Mouse (Mus musculus) stomach, embryonic 15.5 days (tissue): ENCODE measurements at regions not wholly inside any gene's neighbourhood (a gene's known extent, or its start where the extent isn't known, plus 50 kb on each side); places are given as distances from the start of the nearest gene placed in this dataset.

Source experiments
- ATAC-seq: fragments of 200-750 bp; cut with Nextera tagmentation; 2 replicates; pipeline ENCODE4 v1.8.0; 2017; ENCODE audit warnings: low read depth, moderate number of reproducible peaks, moderate TSS enrichment; ENCODE audit not compliant: insufficient read depth, low FRiP score
- H3K27ac ChIP-seq: fragments of 300-500 bp; sonication (generic); 2 replicates; pipeline ENCODE4 v1.5.1; 2015; ENCODE audit warnings: mild to moderate bottlenecking, inconsistent platforms
- H3K27me3 ChIP-seq: fragments of 300-500 bp; sonication (generic); replicated peaks from 2 replicates; pipeline ENCODE4 v1.6.1; 2015; ENCODE audit warnings: inconsistent platforms
- H3K36me3 ChIP-seq: fragments of 300-500 bp; sonication (generic); 2 replicates; pipeline ENCODE4 v1.6.1; 2015; ENCODE audit warnings: inconsistent platforms
- H3K4me1 ChIP-seq: fragments of 300-500 bp; sonication (generic); 2 replicates; pipeline ENCODE4 v1.6.1; 2015; ENCODE audit warnings: inconsistent platforms
- H3K4me2 ChIP-seq: fragments of 300-500 bp; sonication (generic); 2 replicates; pipeline ENCODE4 v1.6.1; 2015; ENCODE audit warnings: mild to moderate bottlenecking, inconsistent platforms
- H3K4me3 ChIP-seq: fragments of 300-500 bp; sonication (generic); replicated peaks from 2 replicates; pipeline ENCODE4 v1.5.1; 2015; ENCODE audit warnings: inconsistent platforms
- H3K9ac ChIP-seq: fragments of 300-500 bp; sonication (generic); 2 replicates; pipeline ENCODE4 v1.6.1; 2015; ENCODE audit warnings: inconsistent platforms
- H3K9me3 ChIP-seq: fragments of 300-500 bp; sonication (generic); 2 replicates; pipeline ENCODE4 v1.6.1; 2016; ENCODE audit warnings: inconsistent platforms
- WGBS: fragments of 180-500 bp; shearing (Covaris S2); methylation state at CpG from one replicate; pipeline ENCODE4 v1.1.7; 2015; 5-methylcytosine and 5-hydroxymethylcytosine counted together

GRCm38 (mm10) chr4:54704696-54705095 lies 240.2 kb upstream of the Zfp462 start:
- Histone ChIP-seq H3K27ac (no peak overlapping the region), H3K9ac (no peak overlapping the region), H3K36me3 (no peaks in the 10 kb centered on the region), H3K4me1 (no peaks in the 10 kb centered on the region), H3K4me2 (no peak overlapping the region), H3K9me3 (no peaks in the 10 kb centered on the region), H3K4me3 (no peak overlapping the region), H3K27me3 (no peaks in the 10 kb centered on the region)
- ATAC-seq = no peak
- WGBS = 63% methylated on average over 5 of the region's 5 CpGs

- ATAC-seq = no peak
- Histone ChIP-seq H3K36me3 (no peaks in the 10 kb centered on the region), H3K9me3 (no peaks in the 10 kb centered on the region), H3K4me1 (no peaks in the 10 kb centered on the region), H3K4me3 (no peak overlapping the region), H3K4me2 (no peak overlapping the region), H3K27me3 (no peaks in the 10 kb centered on the region), H3K27ac (no peak overlapping the region), H3K9ac (no peak overlapping the region)
These were observed 235.1 kb upstream of the Zfp462 start for GRCm38 (mm10) chr4:54709751-54710150.

GRCm38 (mm10) chr4:54712929-54713328 lies 231.9 kb upstream of the Zfp462 start:
- no peaks in the 10 kb centered on the region for H3K27me3 ChIP-seq
- H3K4me2 ChIP-seq = no peak overlapping the region
- H3K27ac ChIP-seq = no peak overlapping the region
- no peak; the same call in 1 of the 2 replicates for ATAC-seq
- WGBS = 53% methylated on average over 3 of the region's 3 CpGs
- no peaks in the 10 kb centered on the region for H3K36me3 ChIP-seq
- no peak overlapping the region for H3K9ac ChIP-seq
- H3K4me3 ChIP-seq = no peak overlapping the region
- H3K9me3 ChIP-seq = no peaks in the 10 kb centered on the region
- H3K4me1 ChIP-seq = no peaks in the 10 kb centered on the region

- no peaks in the 10 kb centered on the region for H3K36me3 ChIP-seq
- H3K27ac ChIP-seq = no peak overlapping the region
- H3K4me2 ChIP-seq = no peak overlapping the region
- no peak overlapping the region for H3K4me3 ChIP-seq
- no peak for ATAC-seq
- H3K9ac ChIP-seq = no peak overlapping the region
- H3K4me1 ChIP-seq = no peaks in the 10 kb centered on the region
- WGBS = 58% methylated on average over 9 of the region's 9 CpGs
- H3K9me3 ChIP-seq = no peaks in the 10 kb centered on the region
- no peaks in the 10 kb centered on the region for H3K27me3 ChIP-seq
These were observed 230.1 kb upstream of the Zfp462 start for GRCm38 (mm10) chr4:54714612-54715342.

- Histone ChIP-seq H3K27ac (no peak overlapping the region), H3K4me3 (no peak overlapping the region), H3K4me1 (no peaks in the 10 kb centered on the region), H3K36me3 (no peaks in the 10 kb centered on the region), H3K4me2 (no peak overlapping the region), H3K27me3 (no peaks in the 10 kb centered on the region), H3K9ac (no peak overlapping the region), H3K9me3 (no peaks in the 10 kb centered on the region)
- 56% methylated on average over 1 of the region's 1 CpGs for WGBS
- ATAC-seq = no peak
These were observed 226.8 kb upstream of the Zfp462 start for GRCm38 (mm10) chr4:54718083-54718482.

GRCm38 (mm10) chr4:54739001-54739400 lies 205.8 kb upstream of the Zfp462 start:
- H3K9ac ChIP-seq = no peak overlapping the region
- no peaks in the 10 kb centered on the region for H3K9me3 ChIP-seq
- H3K27me3 ChIP-seq = no peaks in the 10 kb centered on the region
- no peak overlapping the region for H3K4me3 ChIP-seq
- H3K36me3 ChIP-seq = no peaks in the 10 kb centered on the region
- H3K4me2 ChIP-seq = no peak overlapping the region
- 64% methylated on average over 5 of the region's 5 CpGs for WGBS
- ATAC-seq = no peak
- H3K4me1 ChIP-seq = no peaks in the 10 kb centered on the region
- no peak overlapping the region for H3K27ac ChIP-seq

- no peak overlapping the region for H3K9ac ChIP-seq
- no peak overlapping the region for H3K27ac ChIP-seq
- no peak overlapping the region for H3K4me3 ChIP-seq
- no peak overlapping the region for H3K4me2 ChIP-seq
- no peaks in the 10 kb centered on the region for H3K27me3 ChIP-seq
- WGBS = 84% methylated on average over 2 of the region's 2 CpGs
- H3K4me1 ChIP-seq = no peaks in the 10 kb centered on the region
- H3K9me3 ChIP-seq = no peaks in the 10 kb centered on the region
- no peaks in the 10 kb centered on the region for H3K36me3 ChIP-seq
- ATAC-seq = no peak
These were observed 193.4 kb upstream of the Zfp462 start for GRCm38 (mm10) chr4:54751458-54751857.

- ATAC-seq = no peak
- Histone ChIP-seq H3K9me3 (no peaks in the 10 kb centered on the region), H3K27me3 (no peaks in the 10 kb centered on the region), H3K4me2 (no peak overlapping the region), H3K27ac (no peak overlapping the region), H3K4me3 (no peak overlapping the region), H3K9ac (no peak overlapping the region), H3K36me3 (no peaks in the 10 kb centered on the region), H3K4me1 (0 out of 2 replicates have a peak, but pooled peaks cover 9% of the 10 kb centered on the region)
- 84% methylated on average over 4 of the region's 4 CpGs for WGBS
These were observed 188.4 kb upstream of the Zfp462 start for GRCm38 (mm10) chr4:54756441-54756840.

- H3K9ac ChIP-seq = no peak overlapping the region
- H3K4me3 ChIP-seq = 0 out of 2 replicates have a peak overlapping the region, but pooled peaks have one; percentile 6
- H3K4me2 ChIP-seq = peak overlapping the region; percentile 45
- H3K36me3 ChIP-seq = no peaks in the 10 kb centered on the region
- 0 out of 2 replicates have a peak, but pooled peaks cover 9% of the 10 kb centered on the region for H3K4me1 ChIP-seq
- WGBS = 33% methylated on average over 19 of the region's 19 CpGs
- H3K9me3 ChIP-seq = no peaks in the 10 kb centered on the region
- no peaks in the 10 kb centered on the region for H3K27me3 ChIP-seq
- ATAC-seq = no peak; the same call in 1 of the 2 replicates
- H3K27ac ChIP-seq = no peak overlapping the region
These were observed 186.9 kb upstream of the Zfp462 start for GRCm38 (mm10) chr4:54757715-54758500.

- H3K9me3 ChIP-seq = no peaks in the 10 kb centered on the region
- no peak overlapping the region for H3K9ac ChIP-seq
- H3K4me3 ChIP-seq = no peak overlapping the region
- no peaks in the 10 kb centered on the region for H3K36me3 ChIP-seq
- H3K4me2 ChIP-seq = peak overlapping the region; percentile 45
- ATAC-seq = no peak
- 0 out of 2 replicates have a peak, but pooled peaks cover 9% of the 10 kb centered on the region for H3K4me1 ChIP-seq
- no peak overlapping the region for H3K27ac ChIP-seq
- WGBS = 43% methylated on average over 8 of the region's 8 CpGs
- no peaks in the 10 kb centered on the region for H3K27me3 ChIP-seq
These were observed 186.4 kb upstream of the Zfp462 start for GRCm38 (mm10) chr4:54758501-54758829.

- H3K4me2 ChIP-seq = no peak overlapping the region
- 47% methylated on average over 5 of the region's 5 CpGs for WGBS
- 0 out of 2 replicates have a peak, but pooled peaks cover 9% of the 10 kb centered on the region for H3K4me1 ChIP-seq
- H3K9ac ChIP-seq = no peak overlapping the region
- no peaks in the 10 kb centered on the region for H3K27me3 ChIP-seq
- ATAC-seq = no peak
- no peaks in the 10 kb centered on the region for H3K9me3 ChIP-seq
- no peak overlapping the region for H3K4me3 ChIP-seq
- H3K36me3 ChIP-seq = no peaks in the 10 kb centered on the region
- H3K27ac ChIP-seq = no peak overlapping the region
These were observed 183.6 kb upstream of the Zfp462 start for GRCm38 (mm10) chr4:54761257-54761656.

- H3K4me1 ChIP-seq = no peaks in the 10 kb centered on the region
- no peaks in the 10 kb centered on the region for H3K36me3 ChIP-seq
- 68% methylated on average over 1 of the region's 1 CpGs for WGBS
- no peak overlapping the region for H3K9ac ChIP-seq
- no peaks in the 10 kb centered on the region for H3K9me3 ChIP-seq
- ATAC-seq = no peak
- no peak overlapping the region for H3K4me3 ChIP-seq
- H3K4me2 ChIP-seq = no peak overlapping the region
- H3K27ac ChIP-seq = no peak overlapping the region
- H3K27me3 ChIP-seq = no peaks in the 10 kb centered on the region
These were observed 179.8 kb upstream of the Zfp462 start for GRCm38 (mm10) chr4:54765045-54765444.
